Mouse (Mus musculus): ENCODE results near the gene S1pr5.
"Not testable (repeated sequence)": the region's sequence is repeated elsewhere in the genome, so short reads cannot be mapped to it uniquely, and the experiment has no call there.

DNA sequence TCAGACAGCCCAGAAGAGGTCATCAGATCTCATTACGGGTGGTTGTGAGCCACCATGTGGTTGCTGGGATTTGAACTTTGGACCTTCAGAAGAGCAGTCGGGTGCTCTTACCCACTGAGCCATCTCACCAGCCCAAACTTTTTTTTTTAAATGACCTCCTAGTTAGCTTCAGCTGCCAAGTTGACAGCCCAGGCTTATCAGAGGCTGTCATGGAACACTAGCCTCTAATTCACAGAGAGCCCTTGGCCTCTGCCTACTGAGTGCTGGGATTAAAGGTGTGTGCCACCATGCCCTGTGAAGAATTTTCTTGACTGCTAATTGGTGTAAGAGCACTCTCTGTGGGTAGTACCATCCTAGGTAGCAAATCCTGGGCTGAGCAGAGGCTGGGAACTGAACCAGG is 24.8 kb downstream of the S1pr5 start:
- TF ChIP-seq CTCF (IDR thresholded peaks at IDR 0.05; ENCODE audit: low read depth, low read length); POLR2A (IDR thresholded peaks at IDR 0.05; ENCODE audit: extremely low read depth, insufficient read depth, low read length): not testable (repeated sequence)
